Mouse (Mus musculus) hindbrain, embryonic 13.5 days (tissue): Measurements from ENCODE around the gene Mcat. TPM values are rescaled to one million over a fixed set of nuclear protein-coding genes. Genes with fewer than 3 reads are reported as not detected.
A peak's percentile ranks its signal among the peaks of the same experiment; 100 is the strongest.

ENCODE experiments used
- ATAC-seq: fragments of 200-750 bp; cut with Nextera tagmentation; 2 replicates; pipeline ENCODE4 v1.8.0; 2017; ENCODE audit warnings: moderate TSS enrichment; ENCODE audit not compliant: low FRiP score
- H3K27ac ChIP-seq: fragments of 300-500 bp; sonication (generic); 2 replicates; pipeline ENCODE4 v1.5.1; 2015; ENCODE audit warnings: inconsistent platforms, mild to moderate bottlenecking, moderate library complexity
- H3K27me3 ChIP-seq: fragments of 300-500 bp; sonication (generic); 2 replicates; pipeline ENCODE4 v1.6.1; 2015; ENCODE audit warnings: mild to moderate bottlenecking, inconsistent platforms
- H3K36me3 ChIP-seq: fragments of 300-500 bp; sonication (generic); 2 replicates; pipeline ENCODE4 v1.6.1; 2015; ENCODE audit warnings: mild to moderate bottlenecking, inconsistent platforms
- H3K4me1 ChIP-seq: fragments of 300-500 bp; sonication (generic); replicated peaks from 2 replicates; pipeline ENCODE4 v1.6.1; 2015; ENCODE audit warnings: inconsistent platforms
- H3K4me2 ChIP-seq: fragments of 300-500 bp; sonication (generic); 2 replicates; pipeline ENCODE4 v1.6.1; 2015; ENCODE audit warnings: inconsistent platforms, mild to moderate bottlenecking, moderate library complexity
- H3K4me3 ChIP-seq: fragments of 300-500 bp; sonication (generic); 2 replicates; pipeline ENCODE4 v1.5.1; 2015; ENCODE audit warnings: mild to moderate bottlenecking, inconsistent platforms
- H3K9ac ChIP-seq: fragments of 300-500 bp; sonication (generic); 2 replicates; pipeline ENCODE4 v1.6.1; 2015; ENCODE audit warnings: mild to moderate bottlenecking, inconsistent platforms
- H3K9me3 ChIP-seq: fragments of 300-500 bp; sonication (generic); 2 replicates; pipeline ENCODE4 v1.6.1; 2016; ENCODE audit warnings: inconsistent platforms
- WGBS: fragments of 180-500 bp; shearing (Covaris S2); methylation state at CpG from one replicate; pipeline ENCODE4 v1.1.7; 2015; 5-methylcytosine and 5-hydroxymethylcytosine counted together
- polyA plus RNA-seq: library from polyadenylated mRNA; unstranded; fragments of >200 nt; fragmentation: Nextera tagmentation; extraction: Ambion mirVana; gene quantifications from 2 replicates; pipeline ENCODE4 v1.2.1, GENCODE M21; 2015

The Mcat gene
- polyA plus RNA-seq, 1 experiment from 2014 or later, result 34.4 TPM

- Histone ChIP-seq H3K4me3 (no peak overlapping the region), H3K27me3 (no peaks in the 10 kb centered on the region), H3K4me2 (no peak overlapping the region), H3K27ac (no peak overlapping the region), H3K9me3 (no peaks in the 10 kb centered on the region), H3K4me1 (no peaks in the 10 kb centered on the region), H3K9ac (no peak overlapping the region), H3K36me3 (peaks cover 33% of the 10 kb centered on the region)
- ATAC-seq, result no peak
- WGBS, result 88% methylated on average over 4 of the region's 4 CpGs
Measured at GRCm38 (mm10) chr15:83572132-83572531, 8.5 kb upstream of the Mcat start.

- ATAC-seq, result no peak
- no peak overlapping the region for H3K27ac ChIP-seq
- WGBS, result 82% methylated on average over 5 of the region's 5 CpGs
Measured at GRCm38 (mm10) chr15:83571636-83572035, 8.0 kb upstream of the Mcat start.

GRCm38 (mm10) chr15:83570641-83571040, 7.1 kb upstream of the Mcat start:
- H3K4me2 ChIP-seq, result no peak overlapping the region
- H3K36me3 ChIP-seq, result peaks cover 18% of the 10 kb centered on the region
- H3K27ac ChIP-seq, result no peak overlapping the region
- H3K4me1 ChIP-seq, result no peaks in the 10 kb centered on the region
- WGBS, result 61% methylated on average over 2 of the region's 2 CpGs
- no peaks in the 10 kb centered on the region for H3K9me3 ChIP-seq
- ATAC-seq, result no peak
- no peak overlapping the region for H3K9ac ChIP-seq
- no peak overlapping the region for H3K4me3 ChIP-seq
- H3K27me3 ChIP-seq, result peaks cover 1% of the 10 kb centered on the region; the same call in 1 of the 2 replicates

More at GRCm38 (mm10) chr15:83571636-83572035, 8.0 kb upstream of the Mcat start:
- Histone ChIP-seq H3K9ac (no peak overlapping the region), H3K36me3 (peaks cover 28% of the 10 kb centered on the region), H3K27me3 (no peaks in the 10 kb centered on the region), H3K4me1 (no peaks in the 10 kb centered on the region), H3K4me3 (no peak overlapping the region), H3K9me3 (no peaks in the 10 kb centered on the region), H3K4me2 (no peak overlapping the region)

GRCm38 (mm10) chr15:83569682-83570081, 6.1 kb upstream of the Mcat start:
- H3K4me1 ChIP-seq, result no peaks in the 10 kb centered on the region
- H3K36me3 ChIP-seq, result peaks cover 9% of the 10 kb centered on the region
- no peak for ATAC-seq
- no peaks in the 10 kb centered on the region for H3K9me3 ChIP-seq
- WGBS, result 63% methylated on average over 11 of the region's 11 CpGs
- H3K9ac ChIP-seq, result no peak overlapping the region
- H3K4me2 ChIP-seq, result no peak overlapping the region
- no peak overlapping the region for H3K27ac ChIP-seq
- peaks cover 10% of the 10 kb centered on the region for H3K27me3 ChIP-seq
- no peak overlapping the region for H3K4me3 ChIP-seq

- Histone ChIP-seq H3K4me2 (no peak overlapping the region), H3K27ac (no peak overlapping the region), H3K36me3 (no peaks in the 10 kb centered on the region), H3K9ac (no peak overlapping the region), H3K4me3 (no peak overlapping the region), H3K9me3 (no peaks in the 10 kb centered on the region), H3K4me1 (peaks cover 11% of the 10 kb centered on the region), H3K27me3 (peaks cover 21% of the 10 kb centered on the region)
- WGBS, result 95% methylated on average over 5 of the region's 5 CpGs
- no peak for ATAC-seq
Measured at GRCm38 (mm10) chr15:83568544-83568943, 5.0 kb upstream of the Mcat start.

GRCm38 (mm10) chr15:83567728-83568127, 4.1 kb upstream of the Mcat start:
- no peaks in the 10 kb centered on the region for H3K36me3 ChIP-seq
- peaks cover 17% of the 10 kb centered on the region for H3K4me1 ChIP-seq
- peaks cover 29% of the 10 kb centered on the region for H3K27me3 ChIP-seq
- ATAC-seq, result no peak
- 91% methylated on average over 3 of the region's 3 CpGs for WGBS
- no peak overlapping the region for H3K4me3 ChIP-seq
- no peak overlapping the region for H3K4me2 ChIP-seq
- no peak overlapping the region for H3K9ac ChIP-seq
- H3K27ac ChIP-seq, result no peak overlapping the region
- H3K9me3 ChIP-seq, result no peaks in the 10 kb centered on the region

- 78% methylated on average over 5 of the region's 5 CpGs for WGBS
- peaks cover 17% of the 10 kb centered on the region for H3K4me1 ChIP-seq
- no peaks in the 10 kb centered on the region for H3K9me3 ChIP-seq
- H3K27me3 ChIP-seq, result peaks cover 38% of the 10 kb centered on the region
- ATAC-seq, result no peak
- no peak overlapping the region for H3K4me2 ChIP-seq
- H3K36me3 ChIP-seq, result no peaks in the 10 kb centered on the region
- H3K9ac ChIP-seq, result no peak overlapping the region
- H3K27ac ChIP-seq, result no peak overlapping the region
- no peak overlapping the region for H3K4me3 ChIP-seq
Measured at GRCm38 (mm10) chr15:83566006-83566405, 2.4 kb upstream of the Mcat start.

- peaks cover 38% of the 10 kb centered on the region for H3K27me3 ChIP-seq
Measured at GRCm38 (mm10) chr15:83565434-83565833, 1.8 kb upstream of the Mcat start.

GRCm38 (mm10) chr15:83563857-83564651, 467 bp upstream of the Mcat start:
- H3K9ac ChIP-seq, result peak overlapping the region; percentile 67
- H3K4me3 ChIP-seq, result peak overlapping the region; percentile 39
- H3K27me3 ChIP-seq, result peaks cover 41% of the 10 kb centered on the region
- H3K9me3 ChIP-seq, result no peaks in the 10 kb centered on the region
- peaks cover 17% of the 10 kb centered on the region for H3K4me1 ChIP-seq
- no peaks in the 10 kb centered on the region for H3K36me3 ChIP-seq
- H3K4me2 ChIP-seq, result peak overlapping the region; percentile 67
- WGBS, result 2% methylated on average over 27 of the region's 27 CpGs
- ATAC-seq, result no peak
- H3K27ac ChIP-seq, result no peak overlapping the region

More at GRCm38 (mm10) chr15:83565434-83565833, 1.8 kb upstream of the Mcat start:
- Histone ChIP-seq H3K36me3 (no peaks in the 10 kb centered on the region), H3K4me3 (no peak overlapping the region), H3K4me1 (peaks cover 17% of the 10 kb centered on the region), H3K27ac (no peak overlapping the region), H3K4me2 (no peak overlapping the region), H3K9ac (no peak overlapping the region), H3K9me3 (no peaks in the 10 kb centered on the region)
- WGBS, result 87% methylated on average over 3 of the region's 3 CpGs
- no peak for ATAC-seq

GRCm38 (mm10) chr15:83562626-83563270, 839 bp downstream of the Mcat start:
- peaks cover 17% of the 10 kb centered on the region for H3K4me1 ChIP-seq
- H3K27me3 ChIP-seq, result peaks cover 47% of the 10 kb centered on the region
- H3K4me3 ChIP-seq, result no peak overlapping the region; the same call in 1 of the 2 replicates
- H3K4me2 ChIP-seq, result peak overlapping the region; percentile 67; the same call in 1 of the 2 replicates
- no peaks in the 10 kb centered on the region for H3K9me3 ChIP-seq
- ATAC-seq, result no peak
- H3K9ac ChIP-seq, result 0 out of 2 replicates have a peak overlapping the region, but pooled peaks have one; percentile 67
- H3K27ac ChIP-seq, result no peak overlapping the region
- H3K36me3 ChIP-seq, result no peaks in the 10 kb centered on the region
- WGBS, result 37% methylated on average over 15 of the region's 15 CpGs

GRCm38 (mm10) chr15:83560941-83561477, 2.6 kb downstream of the Mcat start:
- ATAC-seq, result no peak
- Histone ChIP-seq H3K4me3 (no peak overlapping the region), H3K9ac (no peak overlapping the region), H3K27me3 (peaks cover 47% of the 10 kb centered on the region), H3K27ac (no peak overlapping the region), H3K36me3 (no peaks in the 10 kb centered on the region), H3K4me1 (peaks cover 19% of the 10 kb centered on the region), H3K4me2 (no peak overlapping the region), H3K9me3 (no peaks in the 10 kb centered on the region)
- WGBS, result 61% methylated on average over 5 of the region's 5 CpGs

- under 1% methylated on average over 74 of the region's 74 CpGs for WGBS
Measured at GRCm38 (mm10) chr15:83555161-83555974, 8.2 kb downstream of the Mcat start.

More at GRCm38 (mm10) chr15:83555161-83555974, 8.2 kb downstream of the Mcat start:
- peak; percentile 90 for ATAC-seq
- Histone ChIP-seq H3K4me3 (peak overlapping the region; percentile 76), H3K36me3 (peaks cover 31% of the 10 kb centered on the region), H3K9ac (peak overlapping the region; percentile 92), H3K4me2 (peak overlapping the region; percentile 66), H3K27me3 (0 out of 2 replicates have a peak, but pooled peaks cover 9% of the 10 kb centered on the region), H3K9me3 (no peaks in the 10 kb centered on the region), H3K4me1 (peaks cover 13% of the 10 kb centered on the region), H3K27ac (peak overlapping the region; percentile 98)
